Mouse (Mus musculus): Measurements from ENCODE around the gene Micall1.

Micall1 gene

DNA sequence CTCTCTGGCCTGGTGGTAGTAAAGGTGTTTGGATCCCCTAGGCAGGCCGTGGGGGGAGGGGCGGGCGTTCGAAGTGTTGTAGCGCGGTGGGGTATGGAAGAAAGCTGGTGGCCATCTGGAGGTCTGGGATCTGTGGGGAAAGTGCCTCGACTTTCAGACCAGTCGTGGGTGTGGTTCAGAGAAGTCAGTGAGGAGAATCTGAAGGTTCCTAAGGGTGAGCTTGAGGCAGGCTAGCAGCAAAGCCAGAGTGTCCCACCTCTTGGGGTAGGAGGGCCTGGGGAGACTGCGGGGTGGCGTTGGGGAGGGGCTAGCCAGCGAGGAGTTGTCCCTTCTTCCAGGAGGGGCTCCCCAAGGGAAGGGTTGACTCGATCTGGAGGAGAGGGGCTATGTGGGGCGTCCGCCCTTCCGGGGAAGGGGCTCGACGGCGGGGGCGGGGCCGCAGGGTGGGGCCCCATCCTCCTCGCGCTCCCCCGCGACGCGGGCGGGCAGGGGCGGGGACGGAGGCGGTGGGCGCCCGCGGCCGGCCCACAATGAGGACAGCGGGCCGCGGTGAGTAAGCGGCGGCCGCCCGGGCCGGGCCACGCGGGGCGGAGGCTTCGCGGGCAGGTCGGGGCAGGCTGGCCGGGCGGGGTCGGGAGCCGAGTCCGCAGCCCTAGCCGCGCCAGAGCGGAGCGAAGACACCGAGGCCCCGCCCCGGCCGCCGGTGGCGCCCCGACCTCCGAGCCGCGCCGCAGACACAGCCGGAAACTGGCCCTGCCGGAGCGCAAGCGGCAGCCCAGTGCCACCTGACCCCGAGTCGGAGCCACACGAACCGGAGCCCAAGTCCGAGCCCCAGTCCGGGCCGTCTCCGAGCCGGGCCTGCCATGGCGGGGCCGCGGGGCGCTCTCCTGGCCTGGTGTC is at the start of gene Micall1:
Micall1 (plus strand) TSS at position 478 of the 900 bp plus-strand sequence.
- no peak for TF ChIP-seq GATA4 (IDR thresholded peaks at IDR 0.05; ENCODE audit: insufficient replicate concordance, low read length)

DNA sequence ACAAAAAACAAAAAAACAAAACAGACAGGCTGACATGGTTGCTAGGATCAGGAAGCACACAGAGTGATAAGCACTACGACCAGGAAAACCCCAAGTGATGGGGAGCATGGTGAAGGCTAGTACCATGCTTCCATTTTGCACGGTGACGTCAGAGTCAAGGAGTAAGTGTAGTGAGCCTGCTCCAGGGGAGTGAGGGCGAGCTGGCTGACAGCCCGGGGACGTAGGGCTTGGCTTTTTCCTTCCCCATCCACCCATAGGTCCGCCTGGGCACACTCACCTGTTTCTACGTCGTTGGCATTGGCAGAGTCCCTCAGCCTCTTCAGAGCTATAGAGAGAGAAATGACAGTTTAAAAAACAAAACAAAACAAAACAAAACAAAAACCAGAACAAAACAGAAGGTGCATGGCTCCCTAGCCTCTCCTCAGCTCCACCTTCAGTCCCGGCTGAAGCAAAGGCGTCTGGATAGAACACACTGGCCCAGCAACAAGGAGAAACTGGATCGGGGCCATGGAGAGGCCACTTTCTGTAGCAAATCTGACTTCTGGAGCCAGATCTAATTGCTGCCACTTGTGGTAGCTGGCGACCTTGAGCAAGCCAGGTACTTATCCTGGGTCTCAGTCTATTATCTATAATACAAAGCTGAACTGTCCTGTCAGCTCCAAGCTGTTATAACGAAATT is 47.7 kb upstream of the Micall1 start:
- TF ChIP-seq GATA4 (IDR thresholded peaks at IDR 0.05; ENCODE audit: insufficient replicate concordance, low read length) = no peak

DNA sequence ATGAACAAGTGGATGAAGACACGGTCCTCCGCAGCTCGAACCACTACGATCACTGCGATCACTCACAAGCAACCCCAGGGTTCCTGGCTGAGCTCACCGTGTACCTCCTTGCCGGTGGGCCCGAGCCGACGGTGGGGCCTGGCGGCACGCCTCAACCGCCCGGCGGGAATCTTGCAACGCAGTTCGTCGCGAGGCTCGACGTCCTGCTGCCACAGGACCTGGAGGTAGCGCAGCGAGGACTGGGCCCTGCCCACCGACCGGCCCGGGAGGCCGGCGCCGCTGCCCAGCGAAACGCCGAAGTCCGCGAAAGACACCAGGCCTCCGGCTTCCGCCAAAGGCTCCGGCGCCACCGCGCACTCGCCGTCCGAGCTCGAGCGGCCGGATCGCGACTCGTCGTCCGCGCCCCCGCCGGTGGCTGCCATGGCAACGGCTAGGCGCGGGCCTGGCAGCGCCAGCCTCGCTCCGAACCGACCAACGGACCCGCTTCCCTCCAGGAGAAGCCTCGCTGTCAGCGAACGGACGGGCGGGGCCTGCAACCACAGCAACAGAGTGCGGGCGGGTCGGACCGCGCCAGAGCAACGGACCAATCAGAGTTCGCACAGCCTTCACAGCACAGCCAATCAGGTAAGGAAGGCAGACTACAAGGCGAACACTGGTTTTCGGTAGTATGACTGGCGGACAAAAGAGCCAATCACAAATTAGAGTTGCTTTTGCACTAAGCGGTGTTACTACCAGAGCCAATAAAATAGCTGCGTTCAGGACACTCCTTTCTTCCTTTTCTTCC is 46.1 kb upstream of the Micall1 start, which contains the start of gene Ankrd54:
Ankrd54 (minus strand) TSS at position 518 of the 784 bp plus-strand sequence.
- no peak for TF ChIP-seq GATA4 (IDR thresholded peaks at IDR 0.05; ENCODE audit: insufficient replicate concordance, low read length)

DNA sequence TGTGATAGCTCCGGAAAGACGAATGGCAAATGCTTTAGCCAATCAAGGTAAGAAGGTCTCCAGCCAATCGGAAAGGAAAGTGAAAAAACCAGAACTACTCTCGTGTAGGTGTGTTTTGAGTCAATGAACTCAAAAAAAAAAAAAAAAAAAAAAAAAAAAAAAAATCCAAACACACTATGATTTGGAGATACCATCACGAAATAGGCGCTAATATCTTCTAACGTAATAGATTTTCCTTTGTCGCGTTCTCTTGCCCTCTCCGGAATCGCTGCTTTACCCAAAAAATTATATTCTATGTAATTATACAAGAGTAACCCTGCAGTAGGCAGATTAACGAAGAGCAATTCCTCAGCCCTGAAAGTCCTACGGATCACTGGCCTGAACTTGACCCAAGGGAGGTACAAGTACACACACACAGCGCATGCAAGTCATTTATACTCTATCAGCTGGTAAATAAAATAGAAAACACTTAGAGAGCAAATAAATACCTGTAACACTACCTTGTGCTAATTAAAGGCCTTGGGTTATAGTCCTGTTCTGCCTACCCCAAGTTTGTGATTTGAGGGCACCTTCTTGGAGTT is 45.4 kb upstream of the Micall1 start:
- TF ChIP-seq GATA4 (IDR thresholded peaks at IDR 0.05; ENCODE audit: insufficient replicate concordance, low read length) = no peak

DNA sequence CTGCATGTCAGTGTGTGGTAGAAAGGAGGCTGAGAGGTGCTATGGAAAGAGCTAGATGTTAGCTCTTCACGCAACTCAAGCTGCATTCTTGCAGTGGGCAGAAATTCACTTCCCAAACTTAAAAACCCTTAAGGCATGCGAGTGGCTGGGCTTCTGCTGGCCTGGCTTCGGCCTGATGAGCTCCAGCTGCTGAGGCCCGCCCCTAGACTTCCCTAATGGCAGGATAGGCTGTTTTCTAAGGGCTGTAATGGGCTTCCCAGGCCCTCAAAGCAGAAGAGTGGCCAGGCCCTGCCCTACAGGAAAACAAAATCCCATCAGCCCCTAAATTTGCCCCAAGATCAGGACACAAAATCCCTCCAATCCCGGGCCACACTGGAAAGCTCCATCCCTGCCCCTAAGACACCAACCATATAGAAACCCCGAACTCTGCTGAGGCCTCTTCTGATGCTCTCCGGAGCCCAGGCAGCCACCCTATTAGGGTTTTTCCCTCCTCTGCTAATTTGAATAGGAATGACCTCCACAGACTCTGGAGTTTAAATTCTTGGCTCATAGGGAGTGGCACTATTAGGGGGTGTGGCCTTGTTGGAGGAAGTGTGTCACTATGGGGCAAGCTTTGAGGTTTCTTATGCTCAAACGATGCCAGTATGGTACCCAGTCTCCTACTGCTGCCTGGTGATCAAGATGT is 43.5 kb upstream of the Micall1 start:
- TF ChIP-seq GATA4 (IDR thresholded peaks at IDR 0.05; ENCODE audit: insufficient replicate concordance, low read length) = no peak

DNA sequence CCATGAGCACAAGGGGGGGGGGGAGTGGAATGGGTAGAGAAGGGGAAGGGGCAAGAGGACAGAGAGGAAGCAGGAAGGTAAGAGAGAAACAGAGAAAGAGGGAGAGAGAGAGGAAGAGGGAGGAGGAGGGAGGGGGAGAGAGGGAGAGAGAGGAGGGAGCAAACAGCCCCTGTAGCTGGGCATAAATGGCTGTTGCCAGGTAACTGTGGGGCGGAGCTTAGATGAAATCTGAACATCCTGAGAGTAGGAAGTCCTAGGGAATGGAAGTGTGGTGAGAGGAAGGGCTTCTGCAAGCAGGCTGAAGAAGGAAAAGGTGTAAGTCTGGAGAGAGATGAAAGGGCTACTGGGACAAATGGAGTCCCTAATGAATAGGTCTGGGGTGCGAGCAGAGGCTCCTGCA is 42.4 kb upstream of the Micall1 start:
- no peak for TF ChIP-seq GATA4 (IDR thresholded peaks at IDR 0.05; ENCODE audit: insufficient replicate concordance, low read length)

DNA sequence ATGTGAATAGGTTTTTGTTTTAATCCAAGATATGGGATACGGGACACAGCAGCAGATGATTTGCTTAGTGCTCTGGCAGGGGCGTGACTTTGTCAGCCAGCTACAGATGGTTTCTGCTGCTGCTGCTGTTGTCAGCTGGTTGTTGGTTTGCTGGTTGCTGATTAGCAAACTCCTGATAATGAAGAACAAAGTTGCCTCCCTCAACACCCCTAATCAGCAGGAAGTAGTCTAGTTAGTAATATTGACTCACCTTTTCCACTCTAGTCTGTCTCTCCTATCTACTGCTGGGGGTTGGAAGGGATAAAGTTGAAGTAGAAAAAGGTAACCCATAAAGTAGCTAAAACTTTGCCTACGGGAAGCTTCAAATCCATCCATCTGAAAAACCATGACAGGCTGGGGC is 41.1 kb upstream of the Micall1 start:
- TF ChIP-seq GATA4 (IDR thresholded peaks at IDR 0.05; ENCODE audit: insufficient replicate concordance, low read length) = no peak

DNA sequence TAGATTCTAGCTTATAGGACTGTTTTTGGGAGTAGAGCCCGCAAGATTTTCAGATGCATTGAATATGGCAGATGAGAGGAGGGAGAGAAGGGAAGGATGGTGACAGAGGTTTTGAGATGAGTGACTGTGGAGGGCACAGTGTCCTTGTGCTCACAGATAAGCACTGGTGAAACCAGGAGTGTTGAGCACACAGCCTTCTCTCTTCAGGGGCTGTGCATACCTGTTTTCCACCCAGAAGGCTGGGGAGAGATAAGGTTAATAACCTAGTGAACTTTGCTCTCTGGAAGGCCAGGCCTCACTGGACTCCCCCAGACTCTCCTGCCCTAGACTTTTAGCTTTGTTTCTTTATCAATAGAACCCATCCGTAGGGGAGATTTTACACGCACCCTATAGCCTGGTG is 40.3 kb upstream of the Micall1 start:
- no peak for TF ChIP-seq GATA4 (IDR thresholded peaks at IDR 0.05; ENCODE audit: insufficient replicate concordance, low read length)

DNA sequence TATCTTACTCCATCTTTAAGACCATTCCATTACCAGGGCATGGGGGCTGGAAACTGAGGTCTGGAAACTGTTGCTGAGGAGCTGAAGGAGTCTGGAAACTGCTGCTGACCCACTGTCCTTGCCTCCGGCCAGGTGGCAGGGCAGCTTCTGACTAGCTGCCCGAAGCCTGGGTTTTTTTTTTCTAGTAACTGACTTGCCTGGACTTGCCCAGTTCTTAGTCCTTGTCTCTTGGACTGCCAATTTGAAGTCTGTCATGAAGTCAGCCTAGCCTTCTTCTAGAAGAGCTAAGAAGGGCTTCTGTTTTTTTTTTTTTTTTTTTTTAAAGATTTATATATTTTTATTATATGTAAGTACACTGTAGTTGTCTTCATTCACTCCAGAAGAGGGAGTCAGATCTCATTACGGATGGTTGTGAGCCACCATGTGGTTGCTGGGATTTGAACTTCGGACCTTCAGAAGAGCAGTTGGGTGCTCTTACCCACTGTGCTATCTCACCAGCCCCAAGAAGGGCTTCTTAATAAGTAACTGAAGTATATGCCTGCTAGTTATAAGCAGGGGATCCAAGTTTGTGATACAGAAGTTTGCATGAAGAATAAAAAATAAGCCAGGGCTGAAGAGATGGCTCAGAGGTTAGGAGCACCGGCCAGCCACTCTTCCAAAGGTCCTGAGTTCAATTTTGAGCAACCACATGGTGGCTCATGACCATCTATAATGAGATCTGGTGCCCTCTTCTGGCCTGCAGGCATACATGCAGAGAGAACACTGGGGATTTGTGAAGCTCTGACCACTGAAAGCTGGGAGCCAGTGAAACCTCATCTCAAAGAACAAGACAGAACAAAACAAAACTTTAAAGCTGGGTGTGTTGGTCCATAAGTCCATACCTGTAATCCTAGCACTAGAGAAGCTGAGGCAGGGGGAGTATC is 37.3 kb upstream of the Micall1 start:
- TF ChIP-seq GATA4 (IDR thresholded peaks at IDR 0.05; ENCODE audit: insufficient replicate concordance, low read length) = no peak

DNA sequence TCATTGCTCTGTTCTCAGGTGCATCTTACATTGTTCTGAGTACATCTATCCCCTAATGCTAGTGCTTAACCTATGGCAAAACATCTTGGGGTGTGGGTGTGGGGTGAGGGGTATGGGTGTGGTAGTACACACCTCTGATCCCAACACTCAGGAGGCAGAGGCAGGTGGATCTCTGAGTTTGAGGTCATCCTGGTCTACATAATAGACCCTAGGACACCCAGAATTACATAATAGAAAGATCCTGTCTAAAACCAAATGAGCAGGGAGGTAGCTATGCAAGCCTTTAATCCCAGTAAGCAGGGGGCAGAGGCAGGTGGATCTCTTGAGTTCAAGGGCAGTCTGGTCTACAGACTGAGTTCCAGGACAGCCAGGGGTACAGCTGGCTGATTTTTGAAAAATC is 34.9 kb upstream of the Micall1 start:
- no peak for TF ChIP-seq GATA4 (IDR thresholded peaks at IDR 0.05; ENCODE audit: insufficient replicate concordance, low read length)

DNA sequence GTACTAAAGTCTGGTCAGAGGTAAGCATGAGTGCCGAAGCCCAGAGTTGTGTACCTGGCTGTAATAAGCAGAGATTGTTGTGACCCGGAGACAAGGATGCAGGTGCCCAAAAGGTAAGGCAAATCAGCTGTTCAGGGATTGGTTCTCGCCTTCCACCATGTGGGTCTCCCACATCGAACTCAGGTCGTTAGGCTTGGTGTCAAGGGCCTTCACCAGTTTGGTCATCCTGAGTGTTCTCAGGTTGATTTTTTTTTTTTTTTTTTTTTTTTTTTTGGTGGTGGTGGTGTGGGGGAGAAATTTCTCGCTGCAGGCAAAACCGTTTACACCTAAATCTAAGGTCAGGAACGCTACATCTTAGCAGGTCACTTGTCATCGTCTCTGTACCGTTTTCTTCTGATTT is 34.3 kb upstream of the Micall1 start:
- no peak for TF ChIP-seq GATA4 (IDR thresholded peaks at IDR 0.05; ENCODE audit: insufficient replicate concordance, low read length)

DNA sequence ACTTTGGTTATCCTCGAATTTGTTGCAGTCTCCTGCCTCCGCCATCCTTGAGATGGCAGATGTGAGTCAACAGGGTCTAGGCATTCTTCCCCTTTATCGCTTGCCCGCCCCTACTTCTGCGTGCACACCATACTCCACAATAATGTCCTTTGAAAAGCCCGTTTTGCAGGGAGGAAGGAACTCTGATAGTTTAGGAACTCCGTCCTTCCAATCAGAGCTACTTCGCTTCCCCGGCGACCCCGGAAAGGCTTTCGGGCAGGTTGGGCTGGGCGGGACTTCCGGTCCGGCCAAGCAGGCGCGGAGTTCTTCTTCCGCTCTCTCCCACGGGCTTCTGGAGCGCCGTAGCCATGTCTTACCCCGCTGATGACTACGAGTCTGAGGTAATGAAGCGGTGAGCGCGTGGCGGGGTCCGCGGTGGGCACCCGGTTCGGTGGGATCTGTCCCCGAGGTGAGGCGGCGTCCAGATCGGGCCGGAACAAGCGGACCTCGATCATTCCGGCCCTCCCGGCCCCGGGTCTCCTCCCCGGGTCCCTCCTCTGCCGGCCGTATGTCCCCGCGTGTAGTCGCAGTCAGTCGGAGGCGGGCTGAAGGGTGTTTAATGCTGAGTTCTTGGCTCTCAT is 33.7 kb upstream of the Micall1 start, which contains the start of gene Eif3l:
Eif3l (plus strand) TSS at position 267 of the 620 bp plus-strand sequence.
- no peak; the same call in 1 of the 2 replicates for TF ChIP-seq GATA4 (IDR thresholded peaks at IDR 0.05; ENCODE audit: insufficient replicate concordance, low read length)
